Mouse (Mus musculus): ENCODE results near the gene Stard8.

- TF ChIP-seq GATA1 (IDR thresholded peaks at IDR 0.05; ENCODE audit: borderline replicate concordance, low read length): no peak
- no peak for TF ChIP-seq FLI1 (IDR thresholded peaks at IDR 0.05; ENCODE audit: low read length)
Measured at GRCm38 (mm10) chrX:98964513-98964912, 38.5 kb upstream of the Stard8 start.

Measured in megakaryocyte, embryonic 14.5 days (primary cell).